Mouse (Mus musculus) T-helper 17 cell (primary cell): Measurements from ENCODE around the gene Dazap1.

Source experiments
- in situ Hi-C, 2 experiments: fragments of 300-600 bp; cut with MboI, MseI; formaldehyde crosslinking; loops; 1 replicate in 1 of 2; 2 replicates in 1 of 2; pipeline ENCODE4 v1.15.1; 2025; ENCODE audit warnings: high pct_unique_total_duplicates in 2 of 2

Dazap1 gene

GRCm38 (mm10) chr10:80271186-80271843 lies 10.0 kb downstream of the Dazap1 start:
- in situ Hi-C loops = no loop called here

- in situ Hi-C loops = no loop called here
Observed at GRCm38 (mm10) chr10:80271870-80272585, 10.7 kb downstream of the Dazap1 start.

- in situ Hi-C loops = no loop called here
Observed at GRCm38 (mm10) chr10:80273847-80274246, 12.6 kb downstream of the Dazap1 start.

- in situ Hi-C loops = no loop called here
Observed at GRCm38 (mm10) chr10:80276238-80276637, 15.0 kb downstream of the Dazap1 start.

- in situ Hi-C loops = no loop called here
Observed at GRCm38 (mm10) chr10:80278390-80278789, 17.1 kb downstream of the Dazap1 start.

- in situ Hi-C loops = no loop called here
Observed at GRCm38 (mm10) chr10:80279273-80279672, 18.0 kb downstream of the Dazap1 start.

GRCm38 (mm10) chr10:80281304-80281703 lies 20.0 kb downstream of the Dazap1 start:
- in situ Hi-C loops = no loop called here

- in situ Hi-C loops = no loop called here
Observed at GRCm38 (mm10) chr10:80281921-80282371, 20.7 kb downstream of the Dazap1 start.

- in situ Hi-C loops = no loop called here
Observed at GRCm38 (mm10) chr10:80282481-80283441, 21.5 kb downstream of the Dazap1 start.

GRCm38 (mm10) chr10:80285222-80286070 lies 24.2 kb downstream of the Dazap1 start:
- in situ Hi-C loops = no loop called here

GRCm38 (mm10) chr10:80288097-80288496 lies 26.8 kb downstream of the Dazap1 start:
- in situ Hi-C loops = no loop called here

GRCm38 (mm10) chr10:80288657-80289056 lies 27.4 kb downstream of the Dazap1 start:
- in situ Hi-C loops = no loop called here

- in situ Hi-C loops = no loop called here
Observed at GRCm38 (mm10) chr10:80292251-80293146, 31.2 kb downstream of the Dazap1 start, which contains the start of gene Rps15. Gene Rps15 (plus strand): TSS chr10:80292453.

GRCm38 (mm10) chr10:80293325-80293724 lies 32.0 kb downstream of the Dazap1 start:
- in situ Hi-C loops = no loop called here

- in situ Hi-C loops = no loop called here
Observed at GRCm38 (mm10) chr10:80294311-80294710, 33.0 kb downstream of the Dazap1 start.

- in situ Hi-C loops = no loop called here
Observed at GRCm38 (mm10) chr10:80294788-80295303, 33.6 kb downstream of the Dazap1 start.

GRCm38 (mm10) chr10:80295618-80296425 lies 34.5 kb downstream of the Dazap1 start, which contains the start of gene Apc2:
Gene Apc2 (plus strand): TSS chr10:80295977.
- in situ Hi-C loops = no loop called here

- in situ Hi-C loops = no loop called here
Observed at GRCm38 (mm10) chr10:80296824-80297223, 35.5 kb downstream of the Dazap1 start.
